Mouse (Mus musculus): ENCODE measurements around the gene Pde10a.

GRCm38 (mm10) chr17:8974423-8974822 is 449.3 kb downstream of the Pde10a start:
- TF ChIP-seq CTCF (IDR thresholded peaks at IDR 0.05; ENCODE audit: extremely low read depth, insufficient read depth, insufficient read length, insufficient replicate concordance): no peak
- TF ChIP-seq POLR2A (IDR thresholded peaks at IDR 0.05; ENCODE audit: low read depth, low read length): no peak
